Mouse (Mus musculus) CH12.LX (cell line): ENCODE data around the gene Ccdc30. TPM values are rescaled to one million over a fixed set of nuclear protein-coding genes. Genes with fewer than 3 reads are reported as not detected.

ENCODE experiments used
- DNase-seq: peaks from one replicate; pipeline ENCODE4 v3.0.0-alpha.2; 2013; ENCODE audit errors: extremely low read depth
- H3K27ac ChIP-seq: 2 replicates; pipeline ENCODE4 v1.5.1; 2012; ENCODE audit warnings: low read depth, mild to moderate bottlenecking, control low read depth, moderate library complexity; ENCODE audit not compliant: insufficient read depth
- H3K27me3 ChIP-seq: replicated peaks from 2 replicates; pipeline ENCODE3; 2012; ENCODE audit warnings: inconsistent platforms
- H3K36me3 ChIP-seq, 2 experiments: replicated peaks in 1 of 2; 2 replicates each; pipeline versions ENCODE3 to v1.6.1; 2012; ENCODE audit warnings: inconsistent platforms in 1 of 2, low read length in 1 of 2, mild to moderate bottlenecking in 1 of 2, mixed read lengths in 1 of 2, moderate library complexity in 1 of 2; ENCODE audit not compliant: control insufficient read depth in 1 of 2, insufficient read depth in 1 of 2
- H3K4me1 ChIP-seq, 2 experiments: 2 replicates each; pipeline ENCODE4 v1.6.1; 2012; ENCODE audit warnings: inconsistent platforms in 1 of 2, moderate library complexity in 1 of 2; ENCODE audit not compliant: insufficient read depth in 2 of 2, control insufficient read depth in 1 of 2
- H3K4me2 ChIP-seq: 2 replicates; pipeline ENCODE4 v1.6.1; 2012; ENCODE audit warnings: low read depth, mild to moderate bottlenecking, control low read depth; ENCODE audit not compliant: poor library complexity, insufficient read depth, severe bottlenecking
- H3K4me3 ChIP-seq, 3 experiments: fragments of 150-350 bp in 1 of 3; sonication (generic) in 1 of 3; replicated peaks in 1 of 3; 2 replicates each; pipeline versions ENCODE3 to v1.5.1; 2011 to 2012; ENCODE audit warnings: low read depth in 2 of 3, low read length in 2 of 3, mild to moderate bottlenecking in 2 of 3, moderate library complexity in 2 of 3, control low read depth in 1 of 3, improper control_type of control experiment in 1 of 3, inconsistent platforms in 1 of 3, mixed read lengths in 1 of 3; ENCODE audit not compliant: poor library complexity in 1 of 3
- H3K79me2 ChIP-seq: replicated peaks from 2 replicates; pipeline ENCODE4 v1.6.1; 2012; ENCODE audit warnings: mild to moderate bottlenecking, moderate library complexity; ENCODE audit not compliant: control insufficient read depth, poor library complexity, insufficient read depth, severe bottlenecking; ENCODE audit errors: extremely low read depth
- H3K9ac ChIP-seq: 2 replicates; pipeline ENCODE4 v1.6.1; 2012; ENCODE audit warnings: low read depth, mild to moderate bottlenecking, control low read depth, moderate library complexity; ENCODE audit not compliant: insufficient read depth
- H3K9me3 ChIP-seq: replicated peaks from 2 replicates; pipeline ENCODE3; 2012; ENCODE audit warnings: low read length, inconsistent platforms, mixed read lengths
- BHLHE40 ChIP-seq: IDR thresholded peaks from 2 replicates; pipeline ENCODE4 v1.6.1; 2011; ENCODE audit warnings: mild to moderate bottlenecking, low read depth, low read length, improper control_type of control experiment
- CHD1 ChIP-seq: IDR thresholded peaks from 2 replicates; pipeline ENCODE4 v1.6.1; 2012; ENCODE audit warnings: low read depth, low read length, improper control_type of control experiment, inconsistent platforms
- CHD2 ChIP-seq: IDR thresholded peaks from 2 replicates; pipeline ENCODE4 v1.6.1; 2011; ENCODE audit warnings: low read length, improper control_type of control experiment
- CTCF ChIP-seq, 2 experiments: IDR thresholded peaks in 1 of 2; conservative IDR thresholded peaks in 1 of 2; 2 replicates each; pipeline ENCODE4 v1.5.1; 2011 to 2012; ENCODE audit warnings: low read depth in 2 of 2, low read length in 2 of 2, improper control_type of control experiment in 1 of 2, inconsistent platforms in 1 of 2, mild to moderate bottlenecking in 1 of 2, moderate library complexity in 1 of 2
- E2F4 ChIP-seq: IDR thresholded peaks from 2 replicates; pipeline ENCODE4 v1.6.1; 2011; ENCODE audit warnings: low read depth, low read length, improper control_type of control experiment; ENCODE audit not compliant: insufficient replicate concordance
- ELF1 ChIP-seq: IDR thresholded peaks from 2 replicates; pipeline ENCODE4 v1.6.1; 2014; ENCODE audit warnings: low read depth, mild to moderate bottlenecking, inconsistent platforms, low read length, improper control_type of control experiment
- ETS1 ChIP-seq: conservative IDR thresholded peaks from 2 replicates; pipeline ENCODE4 v1.6.1; 2012; ENCODE audit warnings: low read depth, mild to moderate bottlenecking, inconsistent platforms, low read length, improper control_type of control experiment, moderate library complexity
- HCFC1 ChIP-seq: IDR thresholded peaks from 2 replicates; pipeline ENCODE4 v1.6.1; 2012; ENCODE audit warnings: low read depth, mild to moderate bottlenecking, inconsistent platforms, low read length, improper control_type of control experiment
- IRF4 ChIP-seq: IDR thresholded peaks from 2 replicates; pipeline ENCODE4 v1.6.1; 2014; ENCODE audit warnings: low read depth, mild to moderate bottlenecking, inconsistent platforms, low read length, improper control_type of control experiment
- JUN ChIP-seq: IDR thresholded peaks from 2 replicates; pipeline ENCODE4 v1.6.1; 2011; ENCODE audit warnings: low read depth, mild to moderate bottlenecking, low read length, improper control_type of control experiment, moderate library complexity; ENCODE audit not compliant: insufficient read depth
- JUND ChIP-seq: conservative IDR thresholded peaks from 2 replicates; pipeline ENCODE4 v1.6.1; 2011; ENCODE audit warnings: low read depth, low read length, improper control_type of control experiment
- KAT2A ChIP-seq: IDR thresholded peaks from 2 replicates; pipeline ENCODE4 v1.6.1; 2012; ENCODE audit warnings: low read length, improper control_type of control experiment, inconsistent platforms; ENCODE audit not compliant: insufficient replicate concordance
- MAFK ChIP-seq: IDR thresholded peaks from 2 replicates; pipeline ENCODE4 v1.6.1; 2011; ENCODE audit warnings: low read length, improper control_type of control experiment; ENCODE audit not compliant: insufficient replicate concordance
- MAX ChIP-seq: IDR thresholded peaks from 2 replicates; pipeline ENCODE4 v1.6.1; 2011; ENCODE audit warnings: low read length, improper control_type of control experiment
- MAZ ChIP-seq: IDR thresholded peaks from 2 replicates; pipeline ENCODE4 v1.6.1; 2012; ENCODE audit warnings: low read depth, mild to moderate bottlenecking, inconsistent platforms, low read length, improper control_type of control experiment, moderate library complexity
- MXI1 ChIP-seq: IDR thresholded peaks from 2 replicates; pipeline ENCODE4 v1.6.1; 2011; ENCODE audit warnings: mild to moderate bottlenecking, low read depth, low read length, improper control_type of control experiment
- MYC ChIP-seq: IDR thresholded peaks from 2 replicates; pipeline ENCODE4 v1.6.1; 2011; ENCODE audit warnings: low read depth, mild to moderate bottlenecking, improper control_type of control experiment, low read length
- NELFE ChIP-seq: IDR thresholded peaks from 2 replicates; pipeline ENCODE4 v1.6.1; 2011; ENCODE audit warnings: low read depth, low read length, improper control_type of control experiment
- PAX5 ChIP-seq: IDR thresholded peaks from 2 replicates; pipeline ENCODE4 v1.6.1; 2012; ENCODE audit warnings: low read length, inconsistent platforms, mixed read lengths
- POLR2A ChIP-seq: IDR thresholded peaks from 2 replicates; pipeline ENCODE4 v1.6.1; 2011; ENCODE audit warnings: low read depth, mild to moderate bottlenecking, improper control_type of control experiment, low read length
- POLR2AphosphoS2 ChIP-seq: IDR thresholded peaks from 2 replicates; pipeline ENCODE4 v1.6.1; 2011; ENCODE audit warnings: low read depth, low read length, improper control_type of control experiment
- RAD21 ChIP-seq: IDR thresholded peaks from 2 replicates; pipeline ENCODE4 v1.6.1; 2011; ENCODE audit warnings: low read depth, mild to moderate bottlenecking, low read length, improper control_type of control experiment, moderate library complexity
- RCOR1 ChIP-seq: conservative IDR thresholded peaks from 2 replicates; pipeline ENCODE4 v1.6.1; 2012; ENCODE audit warnings: low read depth, mild to moderate bottlenecking, inconsistent platforms, low read length, improper control_type of control experiment
- SIN3A ChIP-seq: IDR thresholded peaks from 2 replicates; pipeline ENCODE4 v1.6.1; 2012; ENCODE audit warnings: low read length, improper control_type of control experiment, inconsistent platforms
- SMC3 ChIP-seq: IDR thresholded peaks from 2 replicates; pipeline ENCODE4 v1.6.1; 2011; ENCODE audit warnings: low read depth, low read length, improper control_type of control experiment
- TBP ChIP-seq: conservative IDR thresholded peaks from 2 replicates; pipeline ENCODE4 v1.6.1; 2011; ENCODE audit warnings: low read depth, low read length, improper control_type of control experiment
- TCF12 ChIP-seq: IDR thresholded peaks from 2 replicates; pipeline ENCODE4 v1.6.1; 2014; ENCODE audit warnings: low read depth, mild to moderate bottlenecking, inconsistent platforms, low read length, improper control_type of control experiment
- USF1 ChIP-seq: IDR thresholded peaks from 2 replicates; pipeline ENCODE4 v1.6.1; 2014; ENCODE audit warnings: low read depth, mild to moderate bottlenecking, inconsistent platforms, low read length, improper control_type of control experiment
- USF2 ChIP-seq: conservative IDR thresholded peaks from 2 replicates; pipeline ENCODE4 v1.6.1; 2011; ENCODE audit warnings: low read depth, low read length, improper control_type of control experiment
- dilution Hi-C: fragments of 300-500 bp; cut with MboI; formaldehyde crosslinking; loops from 2 replicates; pipeline ENCODE4 v1.14.3; 2020; ENCODE audit warnings: low sequenced_read_pairs; ENCODE audit not compliant: extremely low pct_unique_long_range_greater_than_20kb, extremely low pct_ligation_motif_present
- in situ Hi-C: fragments of 300-500 bp; cut with MboI; formaldehyde crosslinking; loops from 3 replicates; pipeline ENCODE4 v1.14.3; 2019; ENCODE audit warnings: low sequenced_read_pairs, low pct_ligation_motif_present, low pct_unique_long_range_greater_than_20kb, mixed read lengths
- polyA plus RNA-seq: library from polyadenylated mRNA; unstranded; fragments of >175 nt; gene quantifications from 2 replicates; pipeline ENCODE4 v1.2.1, GENCODE M21; 2012; ENCODE audit warnings: low read depth; ENCODE audit not compliant: insufficient read length
- total RNA-seq, 2 experiments: library from RNA; depleted of rRNA; stranded (reverse); fragments of 300-350 nt in 1 of 2; fragments of >200 nt in 1 of 2; gene quantifications; 2 replicates each; pipeline ENCODE4 v1.2.3; 2012 to 2014

Ccdc30 gene
- total and polyA plus RNA-seq, 3 experiments, result 0.04 TPM; not detected in 2

DNA sequence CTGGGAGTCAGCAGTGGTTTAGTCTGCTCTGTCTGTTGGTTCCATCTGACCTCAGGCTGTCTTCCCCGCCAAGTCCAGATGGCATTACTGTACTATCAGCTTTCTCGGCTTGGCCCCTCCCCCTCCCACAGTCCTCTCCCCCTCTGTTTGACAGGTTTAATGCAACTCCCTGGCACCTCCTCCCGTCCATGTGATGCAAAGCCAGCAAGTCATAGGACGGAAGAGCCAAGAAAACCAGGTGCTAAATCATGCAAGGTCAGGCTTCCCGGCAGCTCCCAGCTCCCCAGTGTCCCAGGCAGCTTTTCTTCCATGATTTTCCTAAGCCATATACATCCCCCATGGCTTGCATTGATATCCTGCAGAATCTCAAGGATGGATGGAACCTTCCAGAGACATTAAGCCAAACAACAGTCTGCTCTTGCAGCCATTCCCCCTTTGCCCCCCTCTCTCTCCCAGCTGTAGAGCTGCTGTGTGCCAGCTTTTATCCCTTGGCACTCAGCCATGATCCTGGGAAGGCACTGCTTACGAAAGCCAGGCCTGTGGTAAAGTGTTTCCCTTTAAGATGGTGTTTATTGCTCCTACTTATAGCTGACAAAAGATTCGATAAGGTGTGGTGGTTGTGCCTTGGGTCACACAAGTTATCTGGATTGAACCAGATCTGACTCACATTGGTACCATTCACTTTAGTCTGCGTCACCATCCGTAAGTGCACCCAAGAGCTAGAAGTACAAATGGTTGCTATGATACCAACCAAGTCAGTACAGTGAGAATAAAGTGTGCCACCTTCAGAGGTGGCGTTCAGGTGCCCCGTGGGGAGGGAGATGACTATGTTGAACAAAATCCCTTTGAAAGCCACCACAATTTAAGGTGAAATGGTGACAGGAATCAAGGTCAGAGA is 47.8 kb upstream of the Ccdc30 start:
- peak overlapping the region; percentile 75 for H3K27ac ChIP-seq
- H3K4me2 ChIP-seq, result peak overlapping the region; percentile 90
- H3K9ac ChIP-seq, result peak overlapping the region; percentile 43
- peaks cover 0 to 9% of the 10 kb centered on the region in 2 experiments for H3K36me3 ChIP-seq
- peak; percentile 60; the same call in 1 of the 2 replicates for TF ChIP-seq IRF4
- TF ChIP-seq MAFK, result no peak
- TF ChIP-seq MXI1, result peak; percentile 85
- peak; percentile 57; the same call in 1 of the 2 replicates for TF ChIP-seq NELFE
- peak; percentile 76; the same call in 1 of the 2 replicates for TF ChIP-seq MAZ
- TF ChIP-seq POLR2A, result peak; percentile 67
- TF ChIP-seq RAD21, result peak; percentile 47
- no peak for TF ChIP-seq KAT2A
- peak; percentile 24; the same call in 1 of the 2 replicates for TF ChIP-seq BHLHE40
- TF ChIP-seq PAX5, result no peak
- peak; percentile 29; the same call in 1 of the 2 replicates for TF ChIP-seq HCFC1
- TF ChIP-seq E2F4, result no peak
- peak; percentile 70; the same call in 1 of the 2 replicates for TF ChIP-seq SIN3A
- TF ChIP-seq JUN, result no peak
- TF ChIP-seq ETS1, result peak; percentile 41; the same call in 1 of the 2 replicates
- TF ChIP-seq USF1, result peak; percentile 61
- TF ChIP-seq JUND, result no peak
- TF ChIP-seq MYC, result 0 out of 2 replicates have a peak, but pooled peaks have one; percentile 59
- peak; percentile 46 for TF ChIP-seq SMC3
- 0 out of 2 replicates have a peak, but pooled peaks have one; percentile 13 for TF ChIP-seq POLR2AphosphoS2
- peak; percentile 82 for TF ChIP-seq MAX
- TF ChIP-seq CTCF (conservative IDR thresholded peaks at IDR 0.05 in 1 of 2, IDR thresholded peaks at IDR 0.05 in 1 of 2; ENCODE audit: low read depth in 2 of 2, low read length in 2 of 2), result peak in 1 of 2 experiments; percentile 53; a peak in 2 of 4 replicates
- no peak for TF ChIP-seq RCOR1
- peak; percentile 72 for TF ChIP-seq TCF12
- peak; percentile 37 for TF ChIP-seq TBP
- no peak; the same call in 1 of the 2 replicates for TF ChIP-seq USF2
- no peak for TF ChIP-seq CHD1
- TF ChIP-seq CHD2, result peak; percentile 80
- peak; percentile 54; the same call in 1 of the 2 replicates for TF ChIP-seq ELF1
- DNase-seq, result peak; percentile 90
- peaks cover 26 to 72% of the 10 kb centered on the region in 2 experiments for H3K4me1 ChIP-seq
- no peaks in the 10 kb centered on the region for H3K27me3 ChIP-seq
- H3K4me3 ChIP-seq, result peak overlapping the region; percentile 41 to 57 (median 44)
- dilution Hi-C loops, result no loop called here
- in situ Hi-C loops, result no loop called here
- no peaks in the 10 kb centered on the region for H3K9me3 ChIP-seq
- H3K79me2 ChIP-seq, result no peaks in the 10 kb centered on the region
